Comparison of ENCODE assay signal across 8 mouse cellular contexts in genomic region chr15:96551569-96552380, GRCm38 (mm10).
DNase-seq lines count a peak whose midpoint lies in the region; ATAC-seq and TF ChIP-seq lines count a peak whose summit lies in the region.

No protein-coding gene starts in this region.

- peak; percentile 70 for DNase-seq in right cerebral cortex, adult 18-20 months
- DNase-seq in right cerebral cortex, postnatal 25 days: no peak
- peak; percentile 44 to 68 for DNase-seq in cerebellum, adult 2 months
- peak; percentile 80 for DNase-seq in forebrain, postnatal 0 days
- peak; percentile 16 to 42 for DNase-seq in layer of hippocampus, postnatal 36 days
- DNase-seq in lung, postnatal 36 days: peak; percentile 90
- DNase-seq in spleen, postnatal 36 days (ENCODE audit: low spot score in 2 of 2): peak; percentile 70 to 73

- 64% methylated on average over 9 of the region's 9 CpGs for WGBS in cerebellum, adult 2 months
- WGBS in forebrain, postnatal 0 days: 65% methylated on average over 9 of the region's 9 CpGs
- WGBS in hindbrain, embryonic 16.5 days: 72% methylated on average over 9 of the region's 9 CpGs

- H3K27ac ChIP-seq in cerebellum, adult 2 months (ENCODE audit: insufficient read depth, low read length): no peak overlapping the region
- no peak overlapping the region for H3K27ac ChIP-seq in forebrain, postnatal 0 days (ENCODE audit: low read depth, low read length)
- H3K27ac ChIP-seq in hindbrain, embryonic 16.5 days (ENCODE audit: low read depth, low read length): no peak overlapping the region

- H3K4me3 ChIP-seq in cerebellum, adult 2 months (replicated peaks; ENCODE audit: insufficient read depth, low read depth, low read length): no peak overlapping the region
- H3K4me3 ChIP-seq in forebrain, postnatal 0 days (ENCODE audit: low read depth, low read length): no peak overlapping the region
- H3K4me3 ChIP-seq in hindbrain, embryonic 16.5 days (ENCODE audit: low read length): no peak overlapping the region

- no peak for TF ChIP-seq POLR2A in cerebellum, adult 2 months (IDR thresholded peaks at IDR 0.05; ENCODE audit: borderline replicate concordance, insufficient read depth, low read length)

- H3K36me3 ChIP-seq in forebrain, postnatal 0 days (ENCODE audit: insufficient read depth): no peaks in the 10 kb centered on the region
- no peaks in the 10 kb centered on the region for H3K36me3 ChIP-seq in hindbrain, embryonic 16.5 days (ENCODE audit: control insufficient read depth, insufficient read depth, low read length)

- no peaks in the 10 kb centered on the region for H3K27me3 ChIP-seq in cerebellum, adult 2 months (ENCODE audit: control insufficient read depth, insufficient read depth, low read length)
- H3K27me3 ChIP-seq in forebrain, postnatal 0 days (ENCODE audit: insufficient read depth, low read length): no peaks in the 10 kb centered on the region
- H3K27me3 ChIP-seq in hindbrain, embryonic 16.5 days (replicated peaks; ENCODE audit: control insufficient read depth, insufficient read depth, low read length): no peaks in the 10 kb centered on the region

- no peak overlapping the region for H3K9ac ChIP-seq in forebrain, postnatal 0 days
- H3K9ac ChIP-seq in hindbrain, embryonic 16.5 days (ENCODE audit: low read depth, low read length): no peak overlapping the region

- ATAC-seq in forebrain, postnatal 0 days: peak; percentile 78
- peak; percentile 61 for ATAC-seq in hindbrain, embryonic 16.5 days

- peak; percentile 79 for TF ChIP-seq CTCF in cerebellum, adult 2 months (IDR thresholded peaks at IDR 0.05; ENCODE audit: borderline replicate concordance, insufficient read depth, low read depth, low read length)
- peak; percentile 94 for TF ChIP-seq CTCF in forebrain, postnatal 0 days (IDR thresholded peaks at IDR 0.05; ENCODE audit: low read depth)

- H3K9me3 ChIP-seq in forebrain, postnatal 0 days (ENCODE audit: low read length): no peaks in the 10 kb centered on the region
- no peaks in the 10 kb centered on the region for H3K9me3 ChIP-seq in hindbrain, embryonic 16.5 days (ENCODE audit: control insufficient read depth, low read length)

- no peak overlapping the region for H3K4me2 ChIP-seq in forebrain, postnatal 0 days (ENCODE audit: low read depth)
- H3K4me2 ChIP-seq in hindbrain, embryonic 16.5 days (ENCODE audit: low read length): no peak overlapping the region

- no peaks in the 10 kb centered on the region for H3K4me1 ChIP-seq in cerebellum, adult 2 months (ENCODE audit: control insufficient read depth, insufficient read depth, low read length)
- H3K4me1 ChIP-seq in forebrain, postnatal 0 days (ENCODE audit: insufficient read depth): no peaks in the 10 kb centered on the region
- no peaks in the 10 kb centered on the region for H3K4me1 ChIP-seq in hindbrain, embryonic 16.5 days (ENCODE audit: control insufficient read depth, insufficient read depth, low read depth, low read length)
